Mouse (Mus musculus): ENCODE measurements around the gene Cd46. TPM values are rescaled to one million over a fixed set of nuclear protein-coding genes. Genes with fewer than 3 reads are reported as not detected.

The Cd46 gene
- 0.08 and 0.14 TPM in 2 replicates for polyA plus RNA-seq (2012; rRNA removed)

DNA sequence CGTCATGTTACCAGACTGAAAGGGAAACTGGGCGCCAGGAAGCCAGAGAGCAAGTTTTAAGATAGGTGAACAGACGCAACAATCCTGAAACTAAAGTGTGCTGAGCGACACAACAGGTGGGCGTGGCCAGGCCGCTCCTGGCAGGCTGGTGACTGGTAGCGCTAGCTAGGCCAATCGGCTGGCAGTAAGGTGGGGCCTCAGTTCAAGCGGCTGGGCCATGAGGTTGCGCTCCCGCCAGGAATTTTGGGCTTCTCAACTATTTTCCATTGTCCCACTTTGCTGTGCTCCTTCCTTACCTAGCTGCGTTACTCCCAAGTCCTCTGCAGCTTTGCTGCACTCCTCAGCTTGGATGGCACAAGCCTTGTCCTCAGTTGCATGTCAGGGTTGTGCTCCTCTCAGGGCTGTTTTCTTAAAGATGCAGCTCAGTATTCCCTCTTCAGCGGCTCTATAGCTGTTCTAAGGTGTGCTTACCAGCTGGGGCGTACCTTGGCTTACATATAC, at the start of gene Cd46:
TSS of gene Cd46 (minus strand) at position 30 of the 501 bp plus-strand sequence.
- 3% methylated on average over 14 of the region's 14 CpGs for WGBS
- no peaks in the 10 kb centered on the region for H3K27me3 ChIP-seq (ENCODE audit: control insufficient read depth, insufficient read depth, low read length)
- no peak for TF ChIP-seq CTCF (IDR thresholded peaks at IDR 0.05; ENCODE audit: extremely low read depth, insufficient read length, insufficient replicate concordance, low read depth, low read length)
- TF ChIP-seq POLR2A (IDR thresholded peaks at IDR 0.05; ENCODE audit: low read depth, low read length) = 0 out of 2 replicates have a peak, but pooled peaks have one; percentile 11
- peak within 1 kb of the TSS; percentile 64 for H3K4me3 ChIP-seq (ENCODE audit: low read depth, low read length)
- H3K36me3 ChIP-seq (ENCODE audit: control insufficient read depth, insufficient read depth, low read length) = no peaks in the 10 kb centered on the region
- peaks cover 9% of the 10 kb centered on the region; the same call in 1 of the 2 replicates for H3K4me1 ChIP-seq (ENCODE audit: control insufficient read depth, insufficient read depth, insufficient read length, low read length)
- H3K27ac ChIP-seq (ENCODE audit: insufficient read depth, low read depth, low read length) = peak within 1 kb of the TSS; percentile 83

DNA sequence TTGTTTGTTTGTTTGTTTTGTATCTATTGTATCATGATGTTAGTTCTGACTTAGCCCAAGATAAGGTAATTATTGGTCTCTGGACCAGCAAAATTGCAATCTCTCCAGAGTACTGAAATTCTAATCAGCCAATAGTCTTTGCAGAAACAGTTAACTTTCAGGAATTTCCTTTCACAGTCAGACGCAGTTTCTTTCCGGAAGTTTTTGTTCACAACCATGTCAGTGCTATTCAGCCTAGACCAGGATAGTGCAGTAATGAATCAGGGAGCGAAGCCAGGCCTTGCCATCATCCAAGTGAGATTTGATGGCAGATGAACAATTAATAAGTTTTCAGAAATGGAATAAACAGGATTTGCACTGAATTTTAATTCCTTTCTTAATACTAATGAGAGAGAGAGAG, 40.0 kb upstream of the Cd46 start:
- Histone ChIP-seq H3K27me3 (ENCODE audit: control insufficient read depth, insufficient read depth, low read length) (no peaks in the 10 kb centered on the region), H3K36me3 (ENCODE audit: control insufficient read depth, insufficient read depth, low read length) (peaks cover 9% of the 10 kb centered on the region; the same call in 1 of the 2 replicates), H3K4me1 (ENCODE audit: control insufficient read depth, insufficient read depth, insufficient read length, low read length) (no peaks in the 10 kb centered on the region), H3K4me3 (ENCODE audit: low read depth, low read length) (no peak overlapping the region), H3K27ac (ENCODE audit: insufficient read depth, low read depth, low read length) (no peak overlapping the region)
- 40% methylated on average over 3 of the region's 3 CpGs for WGBS
- TF ChIP-seq CTCF (IDR thresholded peaks at IDR 0.05; ENCODE audit: extremely low read depth, insufficient read length, insufficient replicate concordance, low read depth, low read length) = no peak
- no peak for TF ChIP-seq POLR2A (IDR thresholded peaks at IDR 0.05; ENCODE audit: low read depth, low read length)

DNA sequence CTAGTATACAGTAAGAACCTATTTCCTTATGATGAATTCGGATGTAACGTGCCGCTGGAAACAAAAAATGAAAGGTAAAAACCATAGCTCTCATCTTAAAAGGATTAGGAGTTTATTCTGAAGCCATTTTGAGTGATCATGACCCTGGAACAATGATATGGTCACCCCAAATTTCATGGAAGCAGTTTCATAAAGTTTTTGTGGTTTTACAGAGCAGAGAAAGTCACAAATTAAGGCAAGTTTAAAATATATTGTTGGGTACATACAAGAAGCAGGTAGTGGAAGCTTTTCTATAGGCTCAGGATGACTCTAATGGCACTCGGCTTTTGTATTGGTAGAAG, 39.6 kb upstream of the Cd46 start:
- 18% methylated on average over 4 of the region's 4 CpGs for WGBS

DNA sequence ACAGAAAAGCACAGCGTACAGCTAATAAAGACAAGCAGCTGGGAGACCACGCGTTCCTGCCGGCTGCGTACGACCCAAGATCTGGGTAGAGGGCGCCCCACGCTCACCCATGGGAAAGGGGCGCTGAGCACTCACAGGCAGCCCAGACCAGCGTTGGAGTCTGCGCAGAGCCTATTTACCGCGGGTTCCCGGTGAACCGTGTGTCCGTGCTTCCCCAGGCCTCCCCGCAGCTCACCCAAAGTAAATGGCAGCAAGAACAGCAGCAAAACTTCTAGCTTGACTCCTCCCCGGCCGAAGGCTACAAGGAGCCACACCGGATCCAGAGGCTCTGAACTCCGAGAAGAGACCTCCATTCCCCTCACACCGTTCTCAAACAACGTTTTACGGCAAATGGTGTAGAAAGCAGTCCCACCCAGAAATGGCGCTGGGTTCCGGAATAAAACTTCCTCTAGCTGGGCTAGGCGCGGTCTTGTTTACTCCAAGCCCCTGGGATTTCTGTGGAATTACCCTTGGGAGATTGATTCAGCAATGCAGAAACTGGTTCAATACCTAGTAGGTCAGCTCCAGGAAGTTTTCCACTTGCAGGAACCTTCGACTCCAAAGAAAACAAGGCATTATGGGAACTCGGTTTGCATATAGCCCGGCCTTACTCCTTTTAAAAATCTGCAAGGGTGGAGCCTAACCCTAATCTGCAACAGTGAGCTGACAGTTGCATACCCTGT, 39.1 kb upstream of the Cd46 start, which contains the start of gene Cr1l:
TSS of gene Cr1l (minus strand) at position 634 of the 722 bp plus-strand sequence.
- no peaks in the 10 kb centered on the region for H3K27me3 ChIP-seq (ENCODE audit: control insufficient read depth, insufficient read depth, low read length)
- TF ChIP-seq CTCF (IDR thresholded peaks at IDR 0.05; ENCODE audit: extremely low read depth, insufficient read length, insufficient replicate concordance, low read depth, low read length) (peak; percentile 42; the same call in 1 of the 2 replicates), POLR2A (IDR thresholded peaks at IDR 0.05; ENCODE audit: low read depth, low read length) (peak; percentile 73)
- peak within 1 kb of the TSS; percentile 99 for H3K27ac ChIP-seq (ENCODE audit: insufficient read depth, low read depth, low read length)
- H3K4me1 ChIP-seq (ENCODE audit: control insufficient read depth, insufficient read depth, insufficient read length, low read length) = no peaks in the 10 kb centered on the region
- WGBS = under 1% methylated on average over 31 of the region's 31 CpGs
- peak within 1 kb of the TSS; percentile 98 for H3K4me3 ChIP-seq (ENCODE audit: low read depth, low read length)
- H3K36me3 ChIP-seq (ENCODE audit: control insufficient read depth, insufficient read depth, low read length) = peaks cover 12% of the 10 kb centered on the region; the same call in 1 of the 2 replicates

More for the DNA sequence above, 39.6 kb upstream of the Cd46 start:
- Histone ChIP-seq H3K27me3 (ENCODE audit: control insufficient read depth, insufficient read depth, low read length) (no peaks in the 10 kb centered on the region), H3K4me1 (ENCODE audit: control insufficient read depth, insufficient read depth, insufficient read length, low read length) (no peaks in the 10 kb centered on the region), H3K27ac (ENCODE audit: insufficient read depth, low read depth, low read length) (peak overlapping the region; percentile 99), H3K4me3 (ENCODE audit: low read depth, low read length) (no peak overlapping the region), H3K36me3 (ENCODE audit: control insufficient read depth, insufficient read depth, low read length) (peaks cover 11% of the 10 kb centered on the region; the same call in 1 of the 2 replicates)
- TF ChIP-seq POLR2A (IDR thresholded peaks at IDR 0.05; ENCODE audit: low read depth, low read length) (no peak), CTCF (IDR thresholded peaks at IDR 0.05; ENCODE audit: extremely low read depth, insufficient read length, insufficient replicate concordance, low read depth, low read length) (no peak)

DNA sequence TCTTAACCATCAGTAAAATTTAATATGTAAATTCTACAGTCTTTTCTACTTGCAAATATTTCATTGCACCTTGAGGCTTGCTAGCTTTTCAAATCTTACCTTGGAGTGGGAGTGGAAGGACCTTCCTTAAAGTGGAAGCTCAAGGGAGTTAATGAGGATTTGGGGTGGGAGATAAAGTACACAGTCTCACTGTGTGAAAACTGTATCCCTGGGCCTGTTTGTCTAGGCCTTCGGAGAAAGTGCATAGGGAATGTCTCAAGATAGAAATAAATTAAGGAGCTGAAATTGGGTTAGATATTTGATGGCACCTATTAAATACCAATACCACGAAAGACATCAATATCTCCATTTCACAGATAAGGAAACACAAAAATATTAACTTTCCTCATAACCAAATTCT, 38.4 kb upstream of the Cd46 start:
- H3K27me3 ChIP-seq (ENCODE audit: control insufficient read depth, insufficient read depth, low read length) = no peaks in the 10 kb centered on the region
- WGBS = 2% methylated on average over 2 of the region's 2 CpGs

DNA sequence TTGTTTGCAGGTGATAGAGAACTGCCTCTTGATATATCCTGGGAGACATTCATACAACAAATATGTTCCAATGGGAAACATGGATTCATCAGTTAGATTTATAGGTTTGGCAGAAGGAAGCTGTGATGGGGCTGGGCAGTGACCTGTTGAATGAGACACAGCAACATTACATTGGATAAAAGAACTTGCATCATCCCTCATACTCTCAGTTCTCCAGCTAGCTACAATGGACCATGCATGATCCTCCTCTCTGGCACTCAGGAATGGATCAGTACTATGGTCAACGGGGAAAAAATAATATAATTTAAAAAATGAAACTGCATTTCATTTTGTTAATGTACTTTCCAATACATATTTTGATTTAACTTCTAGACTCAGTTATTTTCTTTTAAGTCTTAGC, 37.8 kb upstream of the Cd46 start:
- 55% methylated on average over 1 of the region's 1 CpGs for WGBS
- H3K4me1 ChIP-seq (ENCODE audit: control insufficient read depth, insufficient read depth, insufficient read length, low read length) = no peaks in the 10 kb centered on the region
- no peaks in the 10 kb centered on the region for H3K27me3 ChIP-seq (ENCODE audit: control insufficient read depth, insufficient read depth, low read length)
- H3K27ac ChIP-seq (ENCODE audit: insufficient read depth, low read depth, low read length) = no peak overlapping the region
- H3K4me3 ChIP-seq (ENCODE audit: low read depth, low read length) = no peak overlapping the region
- peaks cover 19% of the 10 kb centered on the region for H3K36me3 ChIP-seq (ENCODE audit: control insufficient read depth, insufficient read depth, low read length)
- TF ChIP-seq CTCF (IDR thresholded peaks at IDR 0.05; ENCODE audit: extremely low read depth, insufficient read length, insufficient replicate concordance, low read depth, low read length) (no peak), POLR2A (IDR thresholded peaks at IDR 0.05; ENCODE audit: low read depth, low read length) (no peak)

More for the DNA sequence above, 38.4 kb upstream of the Cd46 start:
- no peaks in the 10 kb centered on the region for H3K4me1 ChIP-seq (ENCODE audit: control insufficient read depth, insufficient read depth, insufficient read length, low read length)
- peak overlapping the region; percentile 99; the same call in 1 of the 2 replicates for H3K27ac ChIP-seq (ENCODE audit: insufficient read depth, low read depth, low read length)
- H3K36me3 ChIP-seq (ENCODE audit: control insufficient read depth, insufficient read depth, low read length) = peaks cover 16% of the 10 kb centered on the region
- TF ChIP-seq POLR2A (IDR thresholded peaks at IDR 0.05; ENCODE audit: low read depth, low read length) = no peak
- no peak for TF ChIP-seq CTCF (IDR thresholded peaks at IDR 0.05; ENCODE audit: extremely low read depth, insufficient read length, insufficient replicate concordance, low read depth, low read length)
- peak overlapping the region; percentile 98 for H3K4me3 ChIP-seq (ENCODE audit: low read depth, low read length)

DNA sequence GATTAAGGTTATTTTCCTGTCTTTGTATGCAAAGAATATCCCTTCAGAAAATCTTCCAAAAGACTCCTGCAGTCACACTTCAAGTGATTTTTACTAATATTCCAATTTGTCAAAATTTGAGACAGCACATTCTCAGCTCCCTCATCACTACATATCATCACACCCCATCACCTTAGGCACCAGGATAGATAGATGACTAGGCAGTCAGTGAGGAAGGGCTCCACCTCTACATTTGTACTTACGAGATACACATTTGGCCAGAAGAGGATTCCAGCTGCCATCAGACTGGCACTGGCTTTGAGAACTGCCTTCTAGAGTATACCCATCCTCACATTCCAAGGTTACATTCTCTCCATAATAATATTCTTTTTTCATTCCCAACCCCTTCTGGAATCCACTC, 22.4 kb upstream of the Cd46 start:
- peaks cover 36% of the 10 kb centered on the region for H3K36me3 ChIP-seq (ENCODE audit: control insufficient read depth, insufficient read depth, low read length)
- WGBS = 97% methylated on average over 1 of the region's 1 CpGs
- TF ChIP-seq POLR2A (IDR thresholded peaks at IDR 0.05; ENCODE audit: low read depth, low read length) = no peak
- TF ChIP-seq CTCF (IDR thresholded peaks at IDR 0.05; ENCODE audit: extremely low read depth, insufficient read length, insufficient replicate concordance, low read depth, low read length) = no peak

More for the DNA sequence above, 22.4 kb upstream of the Cd46 start:
- no peak overlapping the region for H3K27ac ChIP-seq (ENCODE audit: insufficient read depth, low read depth, low read length)
- H3K4me3 ChIP-seq (ENCODE audit: low read depth, low read length) = no peak overlapping the region
- H3K27me3 ChIP-seq (ENCODE audit: control insufficient read depth, insufficient read depth, low read length) = no peaks in the 10 kb centered on the region
- no peaks in the 10 kb centered on the region for H3K4me1 ChIP-seq (ENCODE audit: control insufficient read depth, insufficient read depth, insufficient read length, low read length)
